Mouse (Mus musculus) limb, embryonic 11.5 days (tissue): Measurements from ENCODE around the gene Slc52a3. TPM values are rescaled to one million over a fixed set of nuclear protein-coding genes. Genes with fewer than 3 reads are reported as not detected.
"Not testable (repeated sequence)": the region's sequence is repeated elsewhere in the genome, so short reads cannot be mapped to it uniquely, and the experiment has no call there.

ENCODE experiments used
- ATAC-seq: fragments of 200-750 bp; cut with Nextera tagmentation; 2 replicates; pipeline ENCODE4 v1.8.0; 2017; ENCODE audit warnings: low read depth; ENCODE audit not compliant: insufficient number of reproducible peaks, low FRiP score, low TSS enrichment
- DNase-seq: peaks from one replicate; pipeline ENCODE4 v3.0.0-alpha.2; 2015; ENCODE audit warnings: low spot score
- H3K27ac ChIP-seq: fragments of 300-500 bp; sonication (generic); replicated peaks from 2 replicates; pipeline ENCODE4 v1.5.1; 2014; ENCODE audit warnings: low read depth, mild to moderate bottlenecking, low read length
- H3K27me3 ChIP-seq: fragments of 300-500 bp; sonication (generic); 2 replicates; pipeline ENCODE4 v1.6.1; 2014; ENCODE audit warnings: mild to moderate bottlenecking, low read length, mixed read lengths; ENCODE audit not compliant: control insufficient read depth, insufficient read depth
- H3K36me3 ChIP-seq: fragments of 300-500 bp; sonication (generic); 2 replicates; pipeline ENCODE4 v1.6.1; 2014; ENCODE audit warnings: mild to moderate bottlenecking, low read length, moderate library complexity, mixed read lengths; ENCODE audit not compliant: control insufficient read depth, insufficient read depth
- H3K4me1 ChIP-seq: fragments of 300-500 bp; sonication (generic); 2 replicates; pipeline ENCODE4 v1.6.1; 2014; ENCODE audit warnings: low read length, mixed read lengths; ENCODE audit not compliant: control insufficient read depth, insufficient read depth
- H3K4me2 ChIP-seq: fragments of 300-500 bp; sonication (generic); 2 replicates; pipeline ENCODE4 v1.6.1; 2014; ENCODE audit warnings: low read depth, mild to moderate bottlenecking, moderate library complexity; ENCODE audit not compliant: severe bottlenecking
- H3K4me3 ChIP-seq: fragments of 300-500 bp; sonication (generic); 2 replicates; pipeline ENCODE4 v1.5.1; 2014; ENCODE audit warnings: low read depth, low read length
- H3K9ac ChIP-seq: fragments of 300-500 bp; sonication (generic); 2 replicates; pipeline ENCODE4 v1.6.1; 2014; ENCODE audit warnings: mild to moderate bottlenecking, low read length
- H3K9me3 ChIP-seq: fragments of 300-500 bp; sonication (generic); 2 replicates; pipeline ENCODE4 v1.6.1; 2016; ENCODE audit warnings: low read length; ENCODE audit not compliant: control insufficient read depth
- WGBS: fragments of 180-500 bp; shearing (Covaris S2); extraction: QIAGEN DNeasy Blood & Tissue Kit; methylation state at CpG from one replicate; pipeline ENCODE4 v1.1.7; 2014; 5-methylcytosine and 5-hydroxymethylcytosine counted together
- polyA plus RNA-seq: library from polyadenylated mRNA; unstranded; fragments of >200 nt; fragmentation: Nextera tagmentation; extraction: Ambion mirVana; gene quantifications from 2 replicates; pipeline ENCODE4 v1.2.1, GENCODE M21; 2014

The Slc52a3 gene
- polyA plus RNA-seq, 1 experiment from 2014 or later: 0.88 TPM

- H3K27ac ChIP-seq: no peak overlapping the region
- H3K9me3 ChIP-seq: no peaks in the 10 kb centered on the region
- DNase-seq: no peak
- H3K27me3 ChIP-seq: no peaks in the 10 kb centered on the region
- H3K4me1 ChIP-seq: no peaks in the 10 kb centered on the region
- H3K4me3 ChIP-seq: no peak overlapping the region
- H3K9ac ChIP-seq: no peak overlapping the region
- no peak overlapping the region for H3K4me2 ChIP-seq
- no peak for ATAC-seq
- no peaks in the 10 kb centered on the region for H3K36me3 ChIP-seq
- whole genome bisulfite sequencing: 79% methylated on average over 8 of the region's 8 CpGs
Measured at GRCm38 (mm10) chr2:151986958-151987357, 9.4 kb upstream of the Slc52a3 start.

- ATAC-seq: no peak
- Histone ChIP-seq H3K4me2 (no peak overlapping the region), H3K4me3 (no peak overlapping the region), H3K27ac (no peak overlapping the region), H3K9ac (no peak overlapping the region), H3K4me1 (no peaks in the 10 kb centered on the region), H3K27me3 (peaks cover 3% of the 10 kb centered on the region; the same call in 1 of the 2 replicates), H3K36me3 (no peaks in the 10 kb centered on the region), H3K9me3 (no peaks in the 10 kb centered on the region)
- WGBS: 78% methylated on average over 2 of the region's 2 CpGs
- no peak for DNase-seq
Measured at GRCm38 (mm10) chr2:151988978-151989377, 7.3 kb upstream of the Slc52a3 start.

GRCm38 (mm10) chr2:151990985-151991394, 5.3 kb upstream of the Slc52a3 start:
- DNase-seq (no peak), ATAC-seq (no peak)
- no peaks in the 10 kb centered on the region for H3K9me3 ChIP-seq
- no peak overlapping the region for H3K4me2 ChIP-seq
- H3K4me1 ChIP-seq: no peaks in the 10 kb centered on the region
- peaks cover 5% of the 10 kb centered on the region for H3K27me3 ChIP-seq
- H3K4me3 ChIP-seq: no peak overlapping the region
- 33% methylated on average over 1 of the region's 1 CpGs for WGBS
- H3K36me3 ChIP-seq: no peaks in the 10 kb centered on the region
- H3K27ac ChIP-seq: no peak overlapping the region
- H3K9ac ChIP-seq: no peak overlapping the region

- H3K4me2 ChIP-seq: no peak overlapping the region
- H3K36me3 ChIP-seq: no peaks in the 10 kb centered on the region
- ATAC-seq (no peak), DNase-seq (no peak)
- 30% methylated on average over 5 of the region's 5 CpGs for WGBS
- H3K4me3 ChIP-seq: no peak overlapping the region
- peaks cover 10% of the 10 kb centered on the region for H3K27me3 ChIP-seq
- H3K9ac ChIP-seq: no peak overlapping the region
- H3K9me3 ChIP-seq: no peaks in the 10 kb centered on the region
- no peak overlapping the region for H3K27ac ChIP-seq
- H3K4me1 ChIP-seq: no peaks in the 10 kb centered on the region
Measured at GRCm38 (mm10) chr2:151991446-151991845, 4.9 kb upstream of the Slc52a3 start.

- ATAC-seq: no peak
- H3K27me3 ChIP-seq: peaks cover 37% of the 10 kb centered on the region
- no peak overlapping the region for H3K27ac ChIP-seq
Measured at GRCm38 (mm10) chr2:151994350-151995122, 1.8 kb upstream of the Slc52a3 start.

GRCm38 (mm10) chr2:151997190-151997575, 872 bp downstream of the Slc52a3 start:
- H3K4me2 ChIP-seq, H3K27ac ChIP-seq, DNase-seq, H3K36me3 ChIP-seq, ATAC-seq, H3K4me1 ChIP-seq, H3K4me3 ChIP-seq, H3K9ac ChIP-seq, H3K9me3 ChIP-seq: not testable (repeated sequence)
- H3K27me3 ChIP-seq: peaks cover 50% of the 10 kb centered on the region
- WGBS: 59% methylated on average over 2 of the region's 2 CpGs

More at GRCm38 (mm10) chr2:151994350-151995122, 1.8 kb upstream of the Slc52a3 start:
- no peak overlapping the region for H3K9ac ChIP-seq
- DNase-seq: peak; percentile 86
- peaks cover under 1% of the 10 kb centered on the region; the same call in 1 of the 2 replicates for H3K4me1 ChIP-seq
- no peaks in the 10 kb centered on the region for H3K36me3 ChIP-seq
- WGBS: 7% methylated on average over 22 of the region's 22 CpGs
- no peak overlapping the region for H3K4me3 ChIP-seq
- H3K4me2 ChIP-seq: no peak overlapping the region
- H3K9me3 ChIP-seq: no peaks in the 10 kb centered on the region

GRCm38 (mm10) chr2:151997776-151998504, 1.6 kb downstream of the Slc52a3 start:
- H3K4me1 ChIP-seq: peaks cover 4% of the 10 kb centered on the region; the same call in 1 of the 2 replicates
- H3K4me2 ChIP-seq: no peak overlapping the region
- no peak overlapping the region for H3K27ac ChIP-seq
- no peak for ATAC-seq
- no peaks in the 10 kb centered on the region for H3K36me3 ChIP-seq
- no peak overlapping the region for H3K9ac ChIP-seq
- peaks cover 48% of the 10 kb centered on the region for H3K27me3 ChIP-seq
- DNase-seq: no peak
- no peaks in the 10 kb centered on the region for H3K9me3 ChIP-seq
- WGBS: 47% methylated on average over 8 of the region's 8 CpGs
- H3K4me3 ChIP-seq: no peak overlapping the region

GRCm38 (mm10) chr2:151998505-151998899, 2.2 kb downstream of the Slc52a3 start:
- no peak overlapping the region for H3K4me2 ChIP-seq
- H3K27me3 ChIP-seq: peaks cover 48% of the 10 kb centered on the region
- no peak overlapping the region for H3K4me3 ChIP-seq
- no peaks in the 10 kb centered on the region for H3K9me3 ChIP-seq
- peaks cover 4% of the 10 kb centered on the region; the same call in 1 of the 2 replicates for H3K4me1 ChIP-seq
- no peak overlapping the region for H3K9ac ChIP-seq
- H3K27ac ChIP-seq: no peak overlapping the region
- no peaks in the 10 kb centered on the region for H3K36me3 ChIP-seq
- WGBS: 74% methylated on average over 9 of the region's 9 CpGs
- ATAC-seq (no peak), DNase-seq (no peak)
